Mouse (Mus musculus) MEL (cell line): ENCODE results near the gene Cdk15. TPM values are rescaled to one million over a fixed set of nuclear protein-coding genes. Genes with fewer than 3 reads are reported as not detected.

Experiments
- DNase-seq: peaks from one replicate; pipeline ENCODE4 v3.0.0; 2011; ENCODE audit warnings: low read depth, low spot score
- H3K27ac ChIP-seq: 2 replicates; pipeline ENCODE4 v1.5.1; 2012; ENCODE audit warnings: low read depth, mild to moderate bottlenecking, control low read depth, low read length, moderate library complexity; ENCODE audit not compliant: control insufficient read depth
- H3K27me3 ChIP-seq, 2 experiments: fragments of 150-350 bp in 1 of 2; sonication (generic) in 1 of 2; 2 replicates each; pipeline ENCODE4 v1.6.1; 2012; ENCODE audit warnings: low read length in 2 of 2, mild to moderate bottlenecking in 2 of 2, improper control_type of control experiment in 1 of 2, moderate library complexity in 1 of 2; ENCODE audit not compliant: insufficient read depth in 2 of 2, control insufficient read depth in 1 of 2
- H3K36me3 ChIP-seq, 2 experiments: 2 replicates each; pipeline ENCODE4 v1.6.1; 2012 to 2014; ENCODE audit warnings: low read length in 2 of 2, improper control_type of control experiment in 1 of 2, inconsistent platforms in 1 of 2, mild to moderate bottlenecking in 1 of 2; ENCODE audit not compliant: insufficient read depth in 2 of 2, control insufficient read depth in 1 of 2
- H3K4me1 ChIP-seq, 2 experiments: fragments of 150-350 bp in 1 of 2; sonication (generic) in 1 of 2; 2 replicates each; pipeline ENCODE4 v1.6.1; 2012; ENCODE audit warnings: low read length in 2 of 2, improper control_type of control experiment in 1 of 2, mild to moderate bottlenecking in 1 of 2; ENCODE audit not compliant: insufficient read depth in 2 of 2, control insufficient read depth in 1 of 2
- H3K4me3 ChIP-seq, 2 experiments: fragments of 150-350 bp in 1 of 2; sonication (generic) in 1 of 2; 2 replicates each; pipeline ENCODE4 v1.5.1; 2012; ENCODE audit warnings: low read depth in 2 of 2, low read length in 2 of 2, mild to moderate bottlenecking in 2 of 2, moderate library complexity in 2 of 2, control low read depth in 1 of 2, improper control_type of control experiment in 1 of 2; ENCODE audit not compliant: control insufficient read depth in 1 of 2, insufficient read depth in 1 of 2
- H3K79me2 ChIP-seq: 2 replicates; pipeline ENCODE4 v1.6.1; 2012; ENCODE audit warnings: mild to moderate bottlenecking, low read length, moderate library complexity; ENCODE audit not compliant: control insufficient read depth, poor library complexity, insufficient read depth
- H3K9ac ChIP-seq: 2 replicates; pipeline ENCODE4 v1.6.1; 2012; ENCODE audit warnings: low read depth, mild to moderate bottlenecking, control low read depth, low read length, moderate library complexity; ENCODE audit not compliant: control insufficient read depth, poor library complexity, severe bottlenecking
- H3K9me3 ChIP-seq: fragments of 150-350 bp; sonication (generic); replicated peaks from 2 replicates; pipeline ENCODE4 v1.6.1; 2012; ENCODE audit warnings: mild to moderate bottlenecking, low read length, improper control_type of control experiment, moderate library complexity; ENCODE audit not compliant: insufficient read depth
- BHLHE40 ChIP-seq: IDR thresholded peaks from 2 replicates; pipeline ENCODE4 v1.6.1; 2012; ENCODE audit warnings: low read depth, mild to moderate bottlenecking, inconsistent platforms, low read length, improper control_type of control experiment, borderline replicate concordance
- CHD1 ChIP-seq: IDR thresholded peaks from 2 replicates; pipeline ENCODE4 v1.6.1; 2012; ENCODE audit warnings: low read depth, mild to moderate bottlenecking, inconsistent platforms, low read length, improper control_type of control experiment
- CTCF ChIP-seq, 3 experiments: IDR thresholded peaks in 2 of 3; conservative IDR thresholded peaks in 1 of 3; 2 replicates each; pipeline ENCODE4 v1.5.1; 2011 to 2012; ENCODE audit warnings: low read length in 3 of 3, low read depth in 2 of 3, mild to moderate bottlenecking in 2 of 3, improper control_type of control experiment in 1 of 3, inconsistent platforms in 1 of 3, mixed read lengths in 1 of 3, moderate library complexity in 1 of 3; ENCODE audit not compliant: control insufficient read depth in 1 of 3, insufficient read depth in 1 of 3, poor library complexity in 1 of 3, severe bottlenecking in 1 of 3
- ELF1 ChIP-seq: IDR thresholded peaks from 2 replicates; pipeline ENCODE4 v1.6.1; 2014; ENCODE audit warnings: low read depth, mild to moderate bottlenecking, inconsistent platforms, low read length, improper control_type of control experiment, moderate library complexity
- GABPA ChIP-seq: IDR thresholded peaks from 2 replicates; pipeline ENCODE4 v1.6.1; 2012; ENCODE audit warnings: low read depth, mild to moderate bottlenecking, inconsistent platforms, low read length, improper control_type of control experiment, moderate library complexity
- GATA1 ChIP-seq: IDR thresholded peaks from 2 replicates; pipeline ENCODE4 v1.6.1; 2011; ENCODE audit warnings: low read depth, low read length, improper control_type of control experiment
- JUND ChIP-seq: IDR thresholded peaks from 2 replicates; pipeline ENCODE4 v1.6.1; 2011; ENCODE audit warnings: low read depth, mild to moderate bottlenecking, improper control_type of control experiment, low read length
- KAT2A ChIP-seq: conservative IDR thresholded peaks from 2 replicates; pipeline ENCODE4 v1.6.1; 2012; ENCODE audit warnings: low read depth, low read length, improper control_type of control experiment, inconsistent platforms
- MAFK ChIP-seq: IDR thresholded peaks from 2 replicates; pipeline ENCODE4 v1.6.1; 2011; ENCODE audit warnings: low read depth, mild to moderate bottlenecking, low read length, improper control_type of control experiment, borderline replicate concordance
- MAZ ChIP-seq: IDR thresholded peaks from 2 replicates; pipeline ENCODE4 v1.6.1; 2012; ENCODE audit warnings: low read depth, mild to moderate bottlenecking, inconsistent platforms, low read length, improper control_type of control experiment
- MXI1 ChIP-seq: IDR thresholded peaks from 2 replicates; pipeline ENCODE4 v1.6.1; 2011; ENCODE audit warnings: mild to moderate bottlenecking, low read depth, low read length, improper control_type of control experiment
- NRF1 ChIP-seq: IDR thresholded peaks from 2 replicates; pipeline ENCODE4 v1.6.1; 2014; ENCODE audit warnings: low read depth, mild to moderate bottlenecking, inconsistent platforms, low read length, improper control_type of control experiment, moderate library complexity; ENCODE audit not compliant: poor library complexity, insufficient read depth, severe bottlenecking
- POLR2A ChIP-seq, 2 experiments: IDR thresholded peaks; 2 replicates each; pipeline ENCODE4 v1.6.1; 2011 to 2012; ENCODE audit warnings: low read length in 2 of 2, mild to moderate bottlenecking in 2 of 2, control low read depth in 1 of 2, improper control_type of control experiment in 1 of 2, low read depth in 1 of 2, moderate library complexity in 1 of 2; ENCODE audit not compliant: control insufficient read depth in 1 of 2, insufficient read depth in 1 of 2, poor library complexity in 1 of 2
- POLR2AphosphoS2 ChIP-seq: IDR thresholded peaks from 2 replicates; pipeline ENCODE4 v1.6.1; 2011; ENCODE audit warnings: low read length, improper control_type of control experiment
- RCOR1 ChIP-seq: IDR thresholded peaks from 2 replicates; pipeline ENCODE4 v1.6.1; 2012; ENCODE audit warnings: low read depth, mild to moderate bottlenecking, inconsistent platforms, low read length, improper control_type of control experiment
- SIN3A ChIP-seq: IDR thresholded peaks from 2 replicates; pipeline ENCODE4 v1.6.1; 2012; ENCODE audit warnings: low read length, improper control_type of control experiment, inconsistent platforms
- SMC3 ChIP-seq: IDR thresholded peaks from 2 replicates; pipeline ENCODE4 v1.6.1; 2011; ENCODE audit warnings: low read depth, low read length, improper control_type of control experiment
- TBP ChIP-seq: IDR thresholded peaks from 2 replicates; pipeline ENCODE4 v1.8.0; 2011; ENCODE audit warnings: low read depth, low read length, improper control_type of control experiment
- UBTF ChIP-seq: IDR thresholded peaks from 2 replicates; pipeline ENCODE4 v1.6.1; 2012; ENCODE audit warnings: low read depth, mild to moderate bottlenecking, inconsistent platforms, low read length, improper control_type of control experiment, moderate library complexity, borderline replicate concordance; ENCODE audit not compliant: insufficient read depth
- ZMIZ1 ChIP-seq: IDR thresholded peaks from 2 replicates; pipeline ENCODE4 v1.6.1; 2012; ENCODE audit warnings: low read depth, mild to moderate bottlenecking, inconsistent platforms, low read length, improper control_type of control experiment, moderate library complexity
- polyA plus RNA-seq, 2 experiments: library from polyadenylated mRNA; stranded (reverse) in 1 of 2; unstranded in 1 of 2; fragments of >175 nt in 1 of 2; fragments of >200 nt in 1 of 2; gene quantifications; 2 replicates each; pipeline versions ENCODE4 v1.2.1 to v1.2.4; 2012; ENCODE audit warnings: low replicate concordance in 2 of 2, low read depth in 1 of 2; ENCODE audit not compliant: insufficient read length in 2 of 2, insufficient read depth in 1 of 2, missing spikeins in 1 of 2
- total RNA-seq: library from RNA; depleted of rRNA; stranded (reverse); fragments of 300-350 nt; gene quantifications from 2 replicates; pipeline ENCODE4 v1.2.3, GENCODE M21; 2012

Gene Cdk15
- total and polyA plus RNA-seq, 3 experiments: not detected

DNA sequence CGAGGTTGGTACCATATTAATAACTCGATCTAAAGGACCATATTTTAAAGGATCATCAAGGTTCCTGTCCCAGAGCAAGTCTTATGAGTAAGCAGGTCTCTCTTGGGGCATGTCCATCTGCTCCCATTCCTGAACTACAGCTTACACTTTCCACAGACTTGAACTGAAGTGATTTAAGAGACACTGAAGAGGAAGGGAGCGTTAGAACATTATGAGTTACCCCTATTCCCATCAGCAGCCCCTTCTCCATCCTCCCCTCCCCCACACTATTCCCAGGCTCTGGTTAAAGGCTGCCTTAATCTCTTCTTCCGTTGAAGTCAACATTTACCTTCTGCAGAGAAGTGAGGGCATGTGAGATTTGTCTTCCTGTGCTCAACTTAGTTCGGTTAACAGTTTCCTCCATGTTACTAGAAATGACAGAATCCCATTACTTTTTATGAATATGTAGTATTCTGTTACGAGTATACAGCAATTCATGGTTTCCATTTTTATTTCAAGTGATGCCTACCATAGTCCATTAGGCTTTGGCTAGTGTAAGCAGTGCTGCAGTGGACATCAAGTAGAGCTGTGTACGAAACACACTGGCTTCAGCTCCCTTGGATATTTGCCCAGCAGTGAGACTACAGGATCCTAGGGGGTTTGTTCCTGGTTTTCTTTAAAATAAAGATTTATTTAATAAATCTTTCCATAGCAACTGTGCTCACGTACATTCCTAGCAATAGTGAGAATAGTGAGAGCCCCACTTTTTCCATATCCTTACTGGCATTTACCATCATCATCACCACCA, 56.6 kb downstream of the Cdk15 start:
- H3K27ac ChIP-seq: no peak overlapping the region
- peaks cover 0 to 14% of the 10 kb centered on the region in 2 experiments; a peak in 2 of 4 replicates for H3K4me1 ChIP-seq
- no peak overlapping the region for H3K4me3 ChIP-seq
- peaks cover 15 to 33% of the 10 kb centered on the region in 2 experiments for H3K27me3 ChIP-seq
- H3K79me2 ChIP-seq: no peaks in the 10 kb centered on the region
- H3K36me3 ChIP-seq: peaks cover 0 to 5% of the 10 kb centered on the region in 2 experiments; a peak in 2 of 4 replicates
- no peak for DNase-seq
- H3K9me3 ChIP-seq: no peaks in the 10 kb centered on the region
- TF ChIP-seq GABPA: no peak
- TF ChIP-seq ZMIZ1: no peak
- no peak for TF ChIP-seq MAFK
- no peak for TF ChIP-seq CTCF (IDR thresholded peaks at IDR 0.05 in 2 of 3, conservative IDR thresholded peaks at IDR 0.05 in 1 of 3; ENCODE audit: control insufficient read depth in 1 of 3, insufficient read depth in 1 of 3, low read depth in 2 of 3, low read length in 3 of 3, poor library complexity in 1 of 3, severe bottlenecking in 1 of 3)
- no peak for TF ChIP-seq CHD1
- no peak for TF ChIP-seq MAZ
- TF ChIP-seq JUND: no peak
- TF ChIP-seq SIN3A: no peak
- no peak for TF ChIP-seq SMC3
- TF ChIP-seq KAT2A: no peak
- TF ChIP-seq POLR2AphosphoS2: no peak
- TF ChIP-seq TBP: no peak
- TF ChIP-seq NRF1: no peak
- TF ChIP-seq MXI1: no peak
- no peak for TF ChIP-seq ELF1
- TF ChIP-seq GATA1: no peak
- no peak for TF ChIP-seq UBTF
- no peak for TF ChIP-seq RCOR1
- no peak for TF ChIP-seq BHLHE40
- no peak for TF ChIP-seq POLR2A (IDR thresholded peaks at IDR 0.05; ENCODE audit: control insufficient read depth in 1 of 2, insufficient read depth in 1 of 2, low read depth in 1 of 2, low read length in 2 of 2, poor library complexity in 1 of 2)
- H3K9ac ChIP-seq: no peak overlapping the region
